Mouse (Mus musculus) myocyte (in vitro differentiated cells): ENCODE measurements around the gene Dock6. TPM values are rescaled to one million over a fixed set of nuclear protein-coding genes. Genes with fewer than 3 reads are reported as not detected.

Source experiments
- H3K27me3 ChIP-seq: one replicate; pipeline ENCODE4 v1.6.1; 2011; ENCODE audit not compliant: control insufficient read depth, insufficient read depth, insufficient read length
- H3K36me3 ChIP-seq: one replicate; pipeline ENCODE4 v1.6.1; 2011; ENCODE audit not compliant: control insufficient read depth, insufficient read depth
- H3K4me2 ChIP-seq: one replicate; pipeline ENCODE4 v1.6.1; 2011; ENCODE audit warnings: low read depth, control low read depth
- H3K4me3 ChIP-seq: one replicate; pipeline ENCODE4 v1.5.1; 2011; ENCODE audit warnings: mild to moderate bottlenecking, control low read depth, moderate library complexity
- H3K79me2 ChIP-seq: one replicate; pipeline ENCODE4 v1.6.1; 2011; ENCODE audit not compliant: control insufficient read depth, insufficient read depth
- H3ac ChIP-seq: one replicate; pipeline ENCODE4 v1.6.1; 2011; ENCODE audit not compliant: control insufficient read depth, insufficient read length
- CEBPB ChIP-seq: IDR thresholded peaks from 2 replicates; pipeline ENCODE4 v1.6.1; 2011; ENCODE audit warnings: mild to moderate bottlenecking, moderate library complexity; ENCODE audit not compliant: poor library complexity, insufficient read depth, severe bottlenecking
- E2F4 ChIP-seq: IDR thresholded peaks from one replicate; pipeline ENCODE4 v1.6.1; 2011; ENCODE audit warnings: mild to moderate bottlenecking, control low read depth, moderate library complexity; ENCODE audit not compliant: insufficient read depth
- MAX ChIP-seq: IDR thresholded peaks from one replicate; pipeline ENCODE4 v1.6.1; 2011; ENCODE audit warnings: low read depth, mild to moderate bottlenecking, control low read depth
- MYOD1 ChIP-seq, 3 experiments: IDR thresholded peaks; one replicate each; pipeline ENCODE4 v1.6.1; 2011; ENCODE audit warnings: control low read depth in 2 of 3, low read depth in 2 of 3, mild to moderate bottlenecking in 2 of 3, moderate library complexity in 1 of 3; ENCODE audit not compliant: insufficient read length in 2 of 3, control insufficient read depth in 1 of 3
- MYOG ChIP-seq, 3 experiments: IDR thresholded peaks; one replicate each; pipeline ENCODE4 v1.6.1; 2011; ENCODE audit warnings: control low read depth in 2 of 3, low read depth in 2 of 3, mild to moderate bottlenecking in 2 of 3; ENCODE audit not compliant: insufficient read length in 2 of 3, control insufficient read depth in 1 of 3, insufficient read depth in 1 of 3
- POLR2A ChIP-seq: IDR thresholded peaks from one replicate; pipeline ENCODE4 v1.6.1; 2011; ENCODE audit warnings: low read depth, mild to moderate bottlenecking, control low read depth, moderate library complexity; ENCODE audit not compliant: insufficient read length
- POLR2AphosphoS2 ChIP-seq: IDR thresholded peaks from one replicate; pipeline ENCODE4 v1.6.1; 2011; ENCODE audit warnings: low read depth, control low read depth; ENCODE audit not compliant: insufficient read length
- REST ChIP-seq: IDR thresholded peaks from one replicate; pipeline ENCODE4 v1.6.1; 2011; ENCODE audit warnings: mild to moderate bottlenecking, control low read depth, moderate library complexity; ENCODE audit not compliant: insufficient read depth, insufficient read length
- SRF ChIP-seq: IDR thresholded peaks from one replicate; pipeline ENCODE4 v1.6.1; 2011; ENCODE audit warnings: low read depth; ENCODE audit not compliant: control insufficient read depth, insufficient read length
- TCF12 ChIP-seq: IDR thresholded peaks from one replicate; pipeline ENCODE4 v1.6.1; 2011; ENCODE audit warnings: mild to moderate bottlenecking, control low read depth; ENCODE audit not compliant: poor library complexity, insufficient read depth, severe bottlenecking
- TCF3 ChIP-seq: IDR thresholded peaks from one replicate; pipeline ENCODE4 v1.6.1; 2011; ENCODE audit warnings: low read depth, control low read depth; ENCODE audit not compliant: insufficient read length
- USF1 ChIP-seq: IDR thresholded peaks from one replicate; pipeline ENCODE4 v1.6.1; 2011; ENCODE audit warnings: low read depth, mild to moderate bottlenecking, control low read depth, moderate library complexity
- polyA plus RNA-seq: library from polyadenylated mRNA; unstranded; fragments of >200 nt; fragmentation: generic; extraction: Trizol; gene quantifications from one replicate; pipeline ENCODE4 v1.2.1, GENCODE M21; 2012; ENCODE audit warnings: missing spikeins

The Dock6 gene
- polyA plus RNA-seq, 1 experiment, result 20.3 TPM

- Histone ChIP-seq H3K36me3 (no peaks in the 10 kb centered on the region), H3ac (no peak overlapping the region), H3K79me2 (no peaks in the 10 kb centered on the region), H3K4me2 (no peak overlapping the region), H3K27me3 (no peaks in the 10 kb centered on the region), H3K4me3 (no peak overlapping the region)
- TF ChIP-seq MYOG (IDR thresholded peaks at IDR 0.05; ENCODE audit: control insufficient read depth in 1 of 3, insufficient read depth in 1 of 3, insufficient read length in 2 of 3, low read depth in 2 of 3), result no peak
- no peak for TF ChIP-seq REST
- no peak for TF ChIP-seq E2F4
- no peak for TF ChIP-seq MYOD1 (IDR thresholded peaks at IDR 0.05; ENCODE audit: control insufficient read depth in 1 of 3, insufficient read length in 2 of 3, low read depth in 2 of 3)
- no peak for TF ChIP-seq POLR2AphosphoS2
- no peak for TF ChIP-seq CEBPB
- no peak for TF ChIP-seq SRF
- no peak for TF ChIP-seq TCF12
- TF ChIP-seq USF1, result no peak
- no peak for TF ChIP-seq TCF3
- no peak for TF ChIP-seq MAX
- no peak for TF ChIP-seq POLR2A
These were observed 29.7 kb downstream of the Dock6 start for GRCm38 (mm10) chr9:21822686-21823085.

DNA sequence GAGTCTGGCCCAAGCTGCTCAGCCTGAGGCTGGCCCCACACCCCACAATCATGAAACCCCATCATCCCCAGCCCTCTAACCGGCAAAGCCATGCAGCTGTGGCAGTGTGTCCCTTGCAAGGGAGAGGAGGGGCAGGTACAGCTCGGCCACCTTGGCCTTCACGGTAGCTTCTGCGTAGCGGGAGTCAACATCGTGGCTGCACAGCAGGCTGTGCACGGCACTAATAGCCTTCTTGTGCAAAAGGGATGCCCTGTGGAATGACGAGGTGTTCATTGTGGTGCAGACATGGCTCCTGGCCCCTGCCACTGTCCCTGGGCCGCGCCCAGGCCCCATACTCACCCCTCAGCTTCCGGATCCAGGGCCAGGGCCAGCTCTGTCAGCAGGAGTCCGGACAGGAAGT is 32.3 kb downstream of the Dock6 start:
- no peak overlapping the region for H3K4me2 ChIP-seq
- no peaks in the 10 kb centered on the region for H3K27me3 ChIP-seq
- no peak for TF ChIP-seq MYOG (IDR thresholded peaks at IDR 0.05; ENCODE audit: control insufficient read depth in 1 of 3, insufficient read depth in 1 of 3, insufficient read length in 2 of 3, low read depth in 2 of 3)
- TF ChIP-seq TCF3, result no peak
- TF ChIP-seq E2F4, result no peak
- TF ChIP-seq CEBPB, result no peak
- no peak for TF ChIP-seq MYOD1 (IDR thresholded peaks at IDR 0.05; ENCODE audit: control insufficient read depth in 1 of 3, insufficient read length in 2 of 3, low read depth in 2 of 3)
- no peak for TF ChIP-seq MAX
- no peak for TF ChIP-seq USF1
- no peak for TF ChIP-seq POLR2AphosphoS2
- TF ChIP-seq POLR2A, result no peak
- no peak for TF ChIP-seq REST
- TF ChIP-seq TCF12, result no peak
- TF ChIP-seq SRF, result no peak
- H3K79me2 ChIP-seq, result no peaks in the 10 kb centered on the region
- H3K36me3 ChIP-seq, result peaks cover 5% of the 10 kb centered on the region
- H3K4me3 ChIP-seq, result no peak overlapping the region
- no peak overlapping the region for H3ac ChIP-seq

GRCm38 (mm10) chr9:21819181-21819729 is 33.2 kb downstream of the Dock6 start:
- no peak overlapping the region for H3K4me2 ChIP-seq
- H3K27me3 ChIP-seq, result no peaks in the 10 kb centered on the region
- no peaks in the 10 kb centered on the region for H3K79me2 ChIP-seq
- no peak overlapping the region for H3K4me3 ChIP-seq
- no peak for TF ChIP-seq E2F4
- no peak for TF ChIP-seq TCF12
- TF ChIP-seq POLR2AphosphoS2, result no peak
- no peak for TF ChIP-seq MYOG (IDR thresholded peaks at IDR 0.05; ENCODE audit: control insufficient read depth in 1 of 3, insufficient read depth in 1 of 3, insufficient read length in 2 of 3, low read depth in 2 of 3)
- no peak for TF ChIP-seq USF1
- TF ChIP-seq SRF, result no peak
- no peak for TF ChIP-seq POLR2A
- H3ac ChIP-seq, result no peak overlapping the region
- H3K36me3 ChIP-seq, result peaks cover 5% of the 10 kb centered on the region

GRCm38 (mm10) chr9:21818561-21818960 is 33.9 kb downstream of the Dock6 start:
- H3K79me2 ChIP-seq, result no peaks in the 10 kb centered on the region
- H3K36me3 ChIP-seq, result peaks cover 5% of the 10 kb centered on the region
- H3K27me3 ChIP-seq, result no peaks in the 10 kb centered on the region
- H3ac ChIP-seq, result no peak overlapping the region
- H3K4me3 ChIP-seq, result no peak overlapping the region
- no peak overlapping the region for H3K4me2 ChIP-seq
- TF ChIP-seq POLR2AphosphoS2 (no peak), MYOG (IDR thresholded peaks at IDR 0.05; ENCODE audit: control insufficient read depth in 1 of 3, insufficient read depth in 1 of 3, insufficient read length in 2 of 3, low read depth in 2 of 3) (no peak)

DNA sequence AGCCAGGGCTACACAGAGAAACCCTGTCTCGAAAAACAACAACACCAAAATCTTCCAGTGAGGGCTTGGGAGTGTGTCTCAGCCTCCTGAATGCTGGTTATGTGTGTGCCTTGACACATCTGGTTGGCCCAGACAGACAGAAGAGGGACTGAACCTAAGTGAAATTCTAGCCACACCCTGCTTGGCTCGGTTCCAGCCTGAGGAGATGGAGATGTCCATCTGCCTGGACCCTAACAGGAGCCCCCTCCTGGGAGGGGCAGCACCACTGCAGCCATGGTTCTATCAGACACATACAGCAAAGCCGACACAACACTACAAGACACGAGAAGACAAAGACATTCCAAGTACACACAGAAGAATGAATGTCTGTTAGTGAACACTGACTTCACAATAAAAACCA is 34.3 kb downstream of the Dock6 start:
- no peaks in the 10 kb centered on the region for H3K27me3 ChIP-seq
- peaks cover 5% of the 10 kb centered on the region for H3K36me3 ChIP-seq
- H3K4me2 ChIP-seq, result no peak overlapping the region
- H3ac ChIP-seq, result no peak overlapping the region
- H3K4me3 ChIP-seq, result no peak overlapping the region
- H3K79me2 ChIP-seq, result no peaks in the 10 kb centered on the region
- no peak for TF ChIP-seq POLR2AphosphoS2
- TF ChIP-seq REST, result no peak
- TF ChIP-seq E2F4, result no peak
- no peak for TF ChIP-seq SRF
- TF ChIP-seq MYOG (IDR thresholded peaks at IDR 0.05; ENCODE audit: control insufficient read depth in 1 of 3, insufficient read depth in 1 of 3, insufficient read length in 2 of 3, low read depth in 2 of 3), result no peak
- no peak for TF ChIP-seq TCF3
- no peak for TF ChIP-seq TCF12
- no peak for TF ChIP-seq MAX
- no peak for TF ChIP-seq USF1
- no peak for TF ChIP-seq MYOD1 (IDR thresholded peaks at IDR 0.05; ENCODE audit: control insufficient read depth in 1 of 3, insufficient read length in 2 of 3, low read depth in 2 of 3)
- TF ChIP-seq POLR2A, result no peak
- TF ChIP-seq CEBPB, result no peak
